Mouse (Mus musculus): ENCODE data around the gene Ggact.
A peak's percentile ranks its signal among the peaks of the same experiment; 100 is the strongest.

Ggact gene

DNA sequence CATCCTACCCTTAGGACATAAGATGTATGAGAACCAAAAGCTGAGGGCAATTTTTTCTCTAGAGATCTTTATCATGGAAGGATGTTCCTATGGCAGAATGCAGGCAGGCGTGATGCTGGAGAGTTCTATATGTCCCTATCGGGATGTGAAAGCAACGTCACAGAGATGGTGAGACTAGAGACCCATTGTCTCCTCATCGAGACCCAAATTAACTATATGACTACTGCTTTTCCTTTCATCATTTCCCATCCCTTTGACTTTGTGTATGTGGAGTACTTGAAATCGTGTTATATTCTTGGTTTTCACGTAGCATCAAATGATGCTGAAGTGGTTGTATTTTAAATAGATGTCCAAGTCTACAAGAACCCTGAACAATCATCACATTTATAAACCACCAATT, at the start of gene Ggact:
Gene Ggact (minus strand): TSS at position 101 of the 400 bp plus-strand sequence.
- no peak for DNase-seq (ENCODE audit: low spot score)

DNA sequence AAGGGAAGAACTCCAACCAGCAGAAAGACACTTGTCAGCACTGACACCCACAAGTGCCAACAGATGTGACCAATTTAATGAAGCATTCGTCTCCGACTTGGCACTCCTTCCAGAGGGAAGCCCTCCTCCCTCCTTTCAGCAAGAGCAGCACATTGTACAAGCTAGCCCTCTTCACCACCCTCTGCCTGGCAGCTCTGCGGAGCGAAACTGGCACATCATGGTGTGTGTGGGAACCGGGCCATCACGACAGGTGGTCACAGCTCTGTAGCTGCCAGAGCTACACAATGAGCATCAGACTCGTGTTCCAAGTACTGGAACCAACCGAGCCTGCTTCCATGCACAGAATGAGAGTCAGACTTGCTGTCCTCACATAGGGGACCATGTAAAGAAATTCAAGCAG, 44.4 kb upstream of the Ggact start:
- DNase-seq (ENCODE audit: low spot score) = peak; percentile 21

DNA sequence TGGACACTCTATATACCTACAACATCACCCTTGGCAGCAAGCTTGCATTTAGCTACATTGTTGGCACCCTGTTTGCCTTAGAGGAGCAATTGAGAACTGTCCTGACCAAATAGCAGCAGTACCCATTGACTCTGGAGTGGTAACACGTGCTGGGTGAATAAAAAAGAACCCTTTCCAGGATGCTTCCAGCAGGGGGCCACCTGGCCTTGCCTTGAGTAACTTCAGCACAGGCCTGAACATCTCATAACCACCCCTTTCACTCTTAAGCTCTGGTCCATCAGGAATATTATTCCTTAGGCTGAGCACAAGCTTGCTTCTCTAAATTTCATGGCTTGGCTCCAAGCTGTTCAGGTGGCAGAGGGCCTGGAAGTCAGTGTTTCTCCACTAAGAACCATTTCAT, 39.8 kb upstream of the Ggact start:
- DNase-seq (ENCODE audit: low spot score) = peak; percentile 29

DNA sequence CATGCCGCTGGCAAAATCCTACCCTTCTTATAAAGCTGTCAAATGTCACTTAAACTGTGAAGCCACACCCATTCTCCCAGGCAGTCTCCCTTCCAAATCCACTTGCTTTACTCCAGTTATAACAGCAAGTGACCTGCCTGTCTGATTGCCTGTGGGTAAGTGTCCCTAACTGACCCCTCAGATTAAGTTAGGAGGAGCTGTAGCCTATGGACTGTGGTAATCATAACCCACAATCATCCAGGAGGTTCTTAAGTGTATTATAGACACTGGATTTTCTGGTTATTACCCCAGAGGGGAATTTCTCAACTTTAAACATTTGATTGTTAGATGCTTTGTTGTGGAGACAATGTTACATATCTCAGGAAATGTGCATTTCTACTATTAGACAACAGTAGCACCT, 39.0 kb upstream of the Ggact start:
- no peak for DNase-seq (ENCODE audit: low spot score)

DNA sequence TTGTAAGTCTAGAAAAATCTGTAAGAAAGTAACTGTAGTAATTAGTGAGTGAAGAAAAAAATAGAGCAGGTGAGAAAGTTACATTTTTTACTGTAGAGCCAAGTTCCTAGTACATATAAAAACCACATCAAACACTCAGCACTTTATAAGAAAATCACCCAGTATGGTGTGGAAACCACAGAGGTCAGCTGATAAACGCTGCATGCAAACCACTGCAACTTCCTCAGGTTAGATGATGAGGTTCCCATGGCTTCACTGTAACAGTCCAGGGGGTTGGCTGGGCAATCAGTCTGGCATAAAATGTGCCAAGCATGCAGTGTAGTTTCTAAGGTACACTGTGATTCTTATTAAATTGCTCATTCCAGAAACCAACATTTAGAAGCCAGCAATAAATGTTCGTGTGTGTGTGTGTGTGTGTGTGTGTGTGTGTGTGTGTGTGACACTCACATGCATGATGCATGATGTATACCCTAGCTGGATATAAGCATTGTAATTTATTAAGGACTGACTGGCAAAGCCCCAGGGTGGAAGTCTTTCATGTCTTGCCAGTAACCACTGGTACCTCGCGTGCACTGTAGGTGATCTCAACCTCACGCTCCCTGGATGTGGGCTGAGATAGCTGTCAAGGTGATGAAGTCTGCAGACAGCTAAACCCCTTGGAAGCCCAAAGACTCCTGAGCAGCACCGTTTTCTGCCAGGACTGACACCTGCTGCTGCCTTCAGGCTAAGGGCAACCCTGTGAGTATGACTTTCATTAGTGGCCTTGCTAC, 38.3 kb upstream of the Ggact start:
- DNase-seq (ENCODE audit: low spot score) = no peak

DNA sequence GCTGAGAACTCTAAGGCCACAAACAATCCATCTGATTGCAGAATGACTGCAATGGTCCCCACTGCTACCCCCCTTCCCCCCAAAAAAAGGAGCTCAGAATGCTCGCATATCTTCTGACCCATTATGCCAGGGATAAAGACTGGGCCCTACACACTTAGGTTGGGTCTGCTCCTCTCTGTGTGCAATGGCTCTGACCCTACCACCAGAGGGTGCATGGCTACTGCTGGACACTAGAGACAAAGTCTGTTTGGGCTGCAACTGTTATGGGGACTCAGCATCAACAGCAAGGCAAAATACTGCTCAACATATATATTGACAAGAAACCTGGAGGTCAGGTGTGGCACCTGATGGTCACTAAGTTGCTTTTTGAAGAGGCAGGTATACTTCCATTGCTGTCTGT, 37.4 kb upstream of the Ggact start:
- DNase-seq (ENCODE audit: low spot score) = no peak

DNA sequence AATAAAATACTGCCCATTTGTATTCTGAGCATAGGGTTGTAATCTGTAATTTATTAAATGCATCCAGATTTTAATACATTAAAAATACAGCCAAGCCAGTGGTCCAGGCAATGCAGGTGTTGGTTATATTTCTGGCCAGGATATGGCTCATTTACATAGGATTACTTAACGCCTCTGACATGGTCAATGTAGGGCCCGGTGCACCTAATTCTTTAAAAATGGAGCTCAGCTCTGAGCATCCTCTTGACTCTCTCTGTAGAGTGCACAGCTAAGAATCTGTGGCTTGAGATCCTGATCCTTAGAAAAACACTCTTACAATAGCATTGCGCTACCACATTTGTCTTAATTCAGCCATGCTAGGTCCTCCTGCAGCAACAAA, 29.9 kb upstream of the Ggact start:
- DNase-seq (ENCODE audit: low spot score) = no peak

DNA sequence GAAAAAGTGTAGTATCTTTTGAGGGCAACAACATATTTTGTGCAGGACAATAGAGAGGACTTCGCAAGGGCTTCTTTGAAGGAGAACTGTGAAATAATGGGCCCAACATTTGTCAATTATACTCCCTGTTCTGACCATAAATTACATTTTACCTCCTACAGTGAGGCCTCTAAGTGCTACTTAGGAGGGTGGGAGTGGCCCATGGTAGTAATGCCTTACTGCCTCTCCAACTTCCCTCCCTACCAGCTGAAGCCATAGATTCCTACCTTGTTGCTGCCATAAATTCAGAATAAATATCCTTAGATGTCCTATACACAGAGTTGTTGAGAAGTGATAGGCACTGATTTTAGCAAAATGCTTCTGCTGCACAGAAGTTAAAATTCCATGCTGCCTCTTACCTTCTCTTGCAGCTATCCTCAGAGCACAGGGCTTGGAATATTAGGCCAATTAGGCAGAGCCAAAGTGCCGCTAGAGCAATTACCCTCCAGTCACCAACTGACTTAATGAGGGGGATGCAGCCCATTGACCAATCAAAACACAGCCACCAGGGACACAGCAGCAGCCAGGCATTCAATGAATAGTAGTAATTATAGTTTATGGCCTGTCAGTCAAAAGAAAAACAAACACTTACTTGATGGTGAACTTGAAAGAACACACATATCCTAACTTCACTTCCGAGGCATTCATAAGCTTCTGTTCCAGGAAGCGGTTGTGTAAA, 29.4 kb upstream of the Ggact start:
- DNase-seq (ENCODE audit: low spot score) = no peak

DNA sequence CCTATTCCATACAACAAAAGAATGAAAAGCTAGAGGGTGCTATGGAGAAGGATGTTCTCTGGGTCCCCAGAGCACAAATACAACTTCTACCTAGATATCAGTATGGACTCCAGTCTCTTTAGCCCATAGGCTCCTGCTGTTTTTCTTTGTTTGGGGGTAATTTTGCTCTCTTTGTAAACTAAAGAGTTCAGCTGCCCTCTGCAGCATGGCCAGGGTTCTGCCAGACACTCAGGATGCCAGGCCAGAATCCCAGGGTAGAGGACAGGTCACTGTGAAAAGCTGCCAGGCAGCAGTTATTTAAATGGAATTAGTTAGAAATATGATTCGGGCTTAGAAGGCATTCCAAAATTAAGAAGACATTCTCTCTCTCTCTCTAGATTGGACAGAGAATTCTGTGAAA, 22.9 kb upstream of the Ggact start:
- DNase-seq (ENCODE audit: low spot score) = no peak

DNA sequence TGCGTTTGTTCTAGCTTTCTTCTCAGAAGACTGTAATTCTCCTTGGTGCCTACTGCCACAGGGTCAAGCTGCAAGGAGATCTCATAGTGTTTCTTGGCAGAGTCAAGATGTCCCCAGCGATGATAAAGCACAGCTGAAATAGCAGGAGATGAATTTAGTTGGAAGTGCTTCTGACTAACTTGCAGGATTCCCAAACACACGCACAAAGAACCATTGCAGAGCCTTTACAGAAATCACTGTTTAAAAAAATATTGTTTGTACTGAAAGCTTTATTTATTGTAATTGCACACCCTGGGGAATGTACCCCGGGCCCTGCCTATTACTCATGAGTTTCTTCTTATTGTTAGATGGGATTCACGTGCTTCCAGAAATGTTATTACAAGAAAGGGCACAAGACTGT, 6.5 kb upstream of the Ggact start:
- DNase-seq (ENCODE audit: low spot score) = no peak

DNA sequence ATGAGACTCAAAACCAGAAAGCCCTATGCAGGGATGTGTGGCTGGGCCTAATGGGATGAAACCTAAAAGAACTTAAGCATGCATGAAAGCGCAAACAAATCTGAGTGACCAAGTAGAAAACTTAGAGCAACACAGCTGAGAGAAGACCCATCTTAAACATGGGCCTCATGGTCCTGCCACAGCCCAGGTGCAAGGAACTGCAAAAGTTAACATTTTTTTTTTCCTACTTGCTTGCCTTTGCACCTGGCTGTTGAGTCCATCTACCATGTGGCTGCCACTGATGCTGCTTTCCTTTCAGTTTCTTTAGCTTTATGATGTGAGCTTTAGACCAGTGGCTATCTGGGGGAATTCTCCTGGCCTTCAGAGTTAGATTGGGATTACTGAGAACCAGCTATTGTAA, 4.1 kb upstream of the Ggact start:
- DNase-seq (ENCODE audit: low spot score) = no peak

DNA sequence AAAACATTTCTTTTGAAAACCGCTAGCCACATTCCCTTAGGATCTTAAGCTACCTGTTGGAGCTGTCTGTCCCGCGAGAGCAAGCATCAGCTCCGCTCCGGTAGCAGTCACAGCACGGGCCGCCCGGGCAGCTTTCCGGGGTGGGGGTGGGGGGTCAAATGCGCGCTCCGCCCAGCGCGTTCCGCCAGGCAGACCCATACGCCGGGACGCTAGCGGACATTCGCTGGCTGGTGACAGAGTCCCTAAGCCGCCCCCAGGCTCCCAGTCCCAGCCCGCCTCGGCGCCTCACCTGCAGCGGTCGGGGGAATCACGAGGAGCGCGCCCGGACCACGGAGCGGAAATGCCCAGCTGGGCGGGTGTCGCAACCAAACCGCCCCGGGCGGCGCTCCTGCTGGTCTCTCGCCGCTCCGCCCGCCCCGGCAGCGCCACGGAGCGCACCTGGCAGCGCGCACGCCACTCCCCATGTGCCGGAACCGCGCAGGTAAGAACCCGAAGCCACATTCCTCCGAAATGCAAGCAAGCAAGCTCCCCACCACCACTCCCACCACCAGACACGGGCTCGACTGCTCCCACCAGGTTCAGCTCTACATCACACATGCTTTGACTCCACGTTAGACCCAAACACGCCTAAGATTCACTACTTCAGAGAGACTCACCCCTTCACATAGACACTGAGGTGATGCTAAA, 602 bp downstream of the Ggact start:
- DNase-seq (ENCODE audit: low spot score) = peak; percentile 54

DNA sequence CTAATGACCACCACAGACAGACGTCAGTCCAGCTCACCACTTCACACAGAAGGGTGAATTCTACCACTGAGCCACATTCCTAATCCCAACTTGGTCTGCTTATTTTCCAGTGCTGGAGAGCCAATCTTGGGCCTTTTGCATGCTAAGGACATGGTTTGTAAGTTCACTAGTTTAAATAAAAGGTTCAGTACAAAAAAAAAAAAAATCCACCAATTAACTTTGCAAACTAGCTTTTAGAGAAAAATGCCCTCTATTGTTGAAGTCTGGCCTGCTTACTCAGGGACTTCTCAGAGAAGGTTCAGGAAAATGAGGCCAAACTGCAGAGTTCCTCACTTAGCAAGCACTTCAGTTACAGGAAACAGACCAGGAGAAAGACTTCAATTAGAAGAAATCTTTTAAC, 1.4 kb downstream of the Ggact start:
- no peak for DNase-seq (ENCODE audit: low spot score)

DNA sequence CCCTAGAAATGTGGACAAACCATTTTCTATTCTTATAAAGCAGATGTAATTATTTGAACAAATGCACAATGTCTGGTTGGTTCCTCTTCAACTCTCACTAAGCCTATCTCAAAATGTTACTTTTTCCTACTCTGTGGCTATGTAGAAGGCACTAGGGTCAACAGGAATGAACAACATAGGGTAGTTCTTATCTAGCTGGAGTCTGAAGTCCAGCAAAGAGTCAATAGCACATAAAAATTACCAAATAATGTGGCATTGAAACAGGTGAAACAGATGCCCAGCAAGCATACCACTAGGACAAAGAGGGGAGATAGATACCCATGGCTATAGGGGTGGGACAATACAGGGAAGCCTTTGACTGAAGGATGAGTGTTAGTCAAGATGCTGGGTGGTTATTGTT, 2.3 kb downstream of the Ggact start:
- DNase-seq (ENCODE audit: low spot score) = no peak

DNA sequence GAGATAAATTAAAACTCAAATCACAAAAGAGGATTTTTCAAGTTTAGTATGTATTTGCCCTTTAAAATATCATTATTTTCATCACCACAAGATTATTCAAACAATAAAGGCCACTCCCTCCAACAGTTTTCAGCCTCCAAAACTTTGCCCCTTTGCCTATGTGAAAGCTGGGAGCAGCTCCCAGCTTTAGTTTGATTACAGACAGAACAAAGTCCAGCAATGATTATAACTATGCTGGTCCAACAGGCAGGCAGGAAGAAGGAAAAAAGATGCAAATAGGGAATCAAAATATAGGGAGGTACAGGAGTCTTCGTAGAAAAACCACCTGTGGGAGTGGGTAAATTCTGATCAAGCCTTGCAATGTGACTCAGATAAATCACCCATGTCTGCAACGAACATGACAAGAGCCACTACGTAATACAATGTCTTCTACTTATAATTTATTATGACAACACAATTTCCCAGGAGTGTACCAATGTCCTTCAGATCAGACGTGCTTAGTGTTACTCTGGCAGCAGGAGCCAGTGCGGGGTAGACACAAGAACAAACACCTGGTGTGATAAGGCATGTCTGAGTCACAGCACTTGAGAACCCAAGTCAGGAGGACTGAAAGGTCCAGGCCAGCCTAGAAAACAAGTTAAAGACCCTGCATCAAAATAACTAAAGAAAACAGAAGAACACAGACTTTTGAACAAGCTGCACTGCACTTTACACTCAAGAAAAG, 4.0 kb downstream of the Ggact start:
- DNase-seq (ENCODE audit: low spot score) = no peak

DNA sequence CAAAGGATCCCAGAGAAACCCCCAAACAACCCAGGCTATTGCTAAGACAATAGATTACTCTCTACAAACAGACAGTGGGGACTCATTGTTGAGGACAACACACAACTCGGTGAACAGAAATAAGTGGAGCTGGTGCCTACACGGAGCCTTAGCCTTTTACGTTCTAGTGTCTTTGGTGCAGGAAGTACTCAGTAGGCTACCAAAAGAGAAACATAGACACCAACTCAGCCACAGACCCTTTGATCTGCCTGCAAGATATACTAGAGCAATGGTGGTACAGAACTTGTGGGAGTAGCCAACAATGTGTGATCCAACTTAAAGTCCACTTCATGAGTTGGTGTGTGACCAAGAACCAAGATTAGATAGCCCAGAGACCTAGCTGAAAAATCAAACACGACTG, 5.5 kb downstream of the Ggact start:
- DNase-seq (ENCODE audit: low spot score) = no peak

DNA sequence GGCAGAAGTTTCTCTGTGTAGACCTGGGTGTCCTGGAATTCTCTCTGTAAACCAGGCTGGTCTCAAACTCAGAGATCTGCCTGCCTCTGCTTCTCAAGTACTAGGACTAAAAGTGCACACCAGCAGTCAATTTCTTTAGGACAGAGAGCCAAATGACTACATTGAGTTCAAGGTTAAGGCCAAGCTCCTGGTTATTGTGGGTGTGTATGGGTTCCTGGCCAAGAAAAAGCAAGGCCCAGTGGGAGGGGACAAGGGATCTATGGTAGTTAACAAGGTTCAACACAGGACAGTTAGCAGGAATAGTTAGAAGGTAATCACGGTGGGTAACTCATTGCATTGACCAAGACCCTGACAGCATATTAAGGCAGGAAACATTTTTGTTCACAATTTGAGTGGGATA, 8.6 kb downstream of the Ggact start:
- no peak for DNase-seq (ENCODE audit: low spot score)

DNA sequence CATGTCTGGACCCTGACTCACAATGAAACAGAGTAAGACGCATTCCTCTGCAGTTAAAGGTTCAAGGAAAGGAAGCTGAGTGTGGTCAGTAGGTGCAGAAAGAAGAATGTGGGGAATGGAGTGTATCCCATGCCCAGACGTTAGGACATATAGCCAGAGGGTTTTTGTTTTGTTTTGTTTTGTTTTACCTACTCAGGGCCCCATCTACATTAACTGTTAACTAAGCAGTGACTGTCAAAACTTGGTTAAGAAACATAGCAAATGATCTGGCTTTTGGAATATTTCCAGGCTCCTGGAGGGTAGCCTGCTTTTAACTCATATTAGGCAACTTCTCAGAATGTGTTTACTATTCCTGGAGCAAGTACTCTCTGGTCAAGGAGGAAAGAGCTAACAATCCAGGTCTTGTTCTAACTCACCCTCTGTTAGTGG, 9.6 kb downstream of the Ggact start:
- no peak for DNase-seq (ENCODE audit: low spot score)

DNA sequence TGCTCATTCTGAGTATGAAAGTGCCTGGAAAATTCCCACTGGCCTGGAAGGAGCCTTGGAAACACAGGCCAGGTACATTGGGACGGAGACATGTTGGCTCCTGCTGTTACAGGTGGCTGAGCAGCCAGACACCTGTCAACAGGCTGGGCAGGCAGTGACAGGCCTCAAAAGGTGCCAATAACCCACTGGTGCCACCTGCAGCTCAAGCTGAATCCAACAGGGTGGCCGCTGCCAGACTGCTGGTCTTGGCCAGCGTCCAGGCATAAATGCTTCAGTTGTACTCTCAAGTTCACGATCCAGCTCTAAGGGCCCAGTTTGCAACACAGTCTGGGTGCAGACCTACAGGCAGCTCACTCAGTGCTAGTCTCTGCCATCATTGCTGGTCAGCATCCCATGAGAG, 10.7 kb downstream of the Ggact start:
- DNase-seq (ENCODE audit: low spot score) = peak; percentile 48

DNA sequence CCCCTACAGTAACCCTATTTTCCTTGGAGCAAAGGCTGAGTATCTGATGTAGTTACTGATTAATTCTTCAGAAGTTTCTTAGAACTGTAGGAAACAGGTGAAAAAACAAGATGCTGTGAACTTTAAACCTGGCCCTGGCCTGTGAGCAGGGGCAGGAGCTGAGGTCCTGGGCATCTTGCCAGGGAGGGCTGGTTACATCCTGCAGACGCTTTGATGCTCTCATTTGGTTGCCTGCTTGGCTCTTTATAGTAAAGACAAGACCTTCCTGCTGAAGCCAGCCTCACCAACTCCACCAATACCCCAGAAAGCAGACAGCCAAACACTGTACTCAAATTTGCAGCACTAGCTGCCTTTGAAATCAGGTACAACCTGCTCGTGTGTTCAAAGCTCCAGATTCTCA, 11.4 kb downstream of the Ggact start:
- no peak for DNase-seq (ENCODE audit: low spot score)

DNA sequence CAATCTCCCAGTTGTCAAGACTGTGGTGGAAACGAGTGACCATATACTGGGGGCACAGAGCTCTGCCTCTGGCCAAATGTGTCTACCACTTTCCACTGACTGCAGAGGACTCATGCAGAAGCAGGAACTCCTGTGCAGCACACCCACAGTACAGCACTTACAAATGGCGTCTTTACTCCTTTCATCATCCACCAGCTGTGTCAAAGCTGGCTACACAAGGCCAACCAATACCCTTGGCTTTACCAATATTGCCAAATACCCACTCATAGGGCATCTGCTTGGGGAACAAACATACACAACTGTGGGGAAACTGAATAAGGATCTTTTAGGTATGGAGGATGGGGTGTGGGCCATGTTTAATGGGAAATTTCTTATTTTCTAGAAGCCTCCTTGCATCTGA, 11.8 kb downstream of the Ggact start:
- DNase-seq (ENCODE audit: low spot score) = no peak

DNA sequence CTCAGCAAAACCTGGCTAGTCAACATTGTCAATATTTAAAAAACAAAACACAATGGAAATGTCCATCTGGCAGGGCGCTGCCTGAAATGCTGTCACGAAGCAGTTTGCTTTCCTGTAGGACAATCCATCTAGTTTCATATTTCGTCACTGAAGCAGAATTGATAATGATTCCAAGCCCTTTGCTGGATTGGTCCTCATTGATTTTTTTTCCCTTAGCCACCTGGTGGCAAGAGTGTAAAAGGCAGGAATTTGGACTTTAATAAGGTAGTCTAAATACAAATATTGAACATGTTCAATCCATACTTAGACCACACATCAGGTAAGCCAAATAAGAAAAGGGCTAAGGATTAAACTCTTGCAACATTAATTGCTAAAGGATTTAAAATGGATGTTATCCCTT, 12.4 kb downstream of the Ggact start:
- no peak for DNase-seq (ENCODE audit: low spot score)

DNA sequence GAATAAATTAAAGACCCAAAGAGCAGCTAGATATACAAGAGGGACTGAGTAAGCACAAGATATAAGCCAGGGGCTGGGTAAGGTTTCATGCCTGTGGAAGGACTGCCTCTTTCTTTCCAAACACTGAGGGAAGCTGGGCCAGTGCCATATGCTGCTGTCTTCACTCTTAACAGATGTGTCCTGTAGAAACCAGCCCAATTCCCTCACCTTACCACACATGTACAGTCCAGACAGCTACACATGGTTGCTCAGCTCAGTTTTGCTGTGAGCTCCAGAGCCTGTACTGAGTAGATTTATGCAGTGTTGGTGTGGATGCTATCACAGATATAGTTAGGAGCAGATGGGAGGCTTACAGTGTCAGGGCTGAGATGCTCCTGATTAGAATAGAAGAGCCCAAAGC, 12.9 kb downstream of the Ggact start:
- DNase-seq (ENCODE audit: low spot score) = no peak

All from ovary, postnatal 14 days (tissue).